Mouse (Mus musculus) heart, embryonic 10.5 days (tissue): ENCODE data around the gene Arhgap27. TPM values are rescaled to one million over a fixed set of nuclear protein-coding genes. Genes with fewer than 3 reads are reported as not detected.
"Not testable (repeated sequence)": the region's sequence is repeated elsewhere in the genome, so short reads cannot be mapped to it uniquely, and the experiment has no call there.

Experiments
- DNase-seq: peaks from one replicate; pipeline ENCODE4 v3.0.0-alpha.2; 2017; ENCODE audit warnings: low spot score
- H3K27ac ChIP-seq: fragments of 300-500 bp; sonication (generic); 2 replicates; pipeline ENCODE4 v1.5.1; 2016; ENCODE audit warnings: mild to moderate bottlenecking
- H3K27me3 ChIP-seq: fragments of 300-500 bp; sonication (generic); 2 replicates; pipeline ENCODE4 v1.6.1; 2016; ENCODE audit warnings: mild to moderate bottlenecking; ENCODE audit not compliant: poor library complexity, insufficient read depth, severe bottlenecking
- H3K36me3 ChIP-seq: fragments of 300-500 bp; sonication (generic); 2 replicates; pipeline ENCODE4 v1.6.1; 2016; ENCODE audit warnings: mild to moderate bottlenecking, moderate library complexity
- H3K4me1 ChIP-seq: fragments of 300-500 bp; sonication (generic); 2 replicates; pipeline ENCODE4 v1.6.1; 2016; ENCODE audit warnings: mild to moderate bottlenecking
- H3K4me3 ChIP-seq: fragments of 300-500 bp; sonication (generic); 2 replicates; pipeline ENCODE4 v1.5.1; 2016; ENCODE audit warnings: mild to moderate bottlenecking, moderate library complexity
- H3K9me3 ChIP-seq: fragments of 300-500 bp; sonication (generic); 2 replicates; pipeline ENCODE4 v1.6.1; 2016; ENCODE audit warnings: mild to moderate bottlenecking, moderate library complexity
- WGBS: fragments of 180-500 bp; shearing (Covaris S2); methylation state at CpG from one replicate; pipeline ENCODE4 v1.1.7; 2016; 5-methylcytosine and 5-hydroxymethylcytosine counted together
- polyA plus RNA-seq: library from polyadenylated mRNA; unstranded; fragments of >200 nt; fragmentation: Nextera tagmentation; extraction: Ambion mirVana; gene quantifications from 2 replicates; pipeline ENCODE4 v1.2.1, GENCODE M21; 2016

The Arhgap27 gene
- polyA plus RNA-seq, 1 experiment from 2014 or later: 6.0 TPM

- 0 out of 2 replicates have a peak, but pooled peaks cover 6% of the 10 kb centered on the region for H3K27me3 ChIP-seq
- H3K27ac ChIP-seq: peak overlapping the region; percentile 16; the same call in 1 of the 2 replicates
- DNase-seq: no peak
- WGBS: 17% methylated on average over 14 of the region's 14 CpGs
- peaks cover 13% of the 10 kb centered on the region for H3K4me1 ChIP-seq
- H3K9me3 ChIP-seq: no peaks in the 10 kb centered on the region
- no peaks in the 10 kb centered on the region for H3K36me3 ChIP-seq
- peak overlapping the region; percentile 22; the same call in 1 of the 2 replicates for H3K4me3 ChIP-seq
Observed at GRCm38 (mm10) chr11:103292152-103292889, 71.2 kb downstream of the Arhgap27 start.

DNA sequence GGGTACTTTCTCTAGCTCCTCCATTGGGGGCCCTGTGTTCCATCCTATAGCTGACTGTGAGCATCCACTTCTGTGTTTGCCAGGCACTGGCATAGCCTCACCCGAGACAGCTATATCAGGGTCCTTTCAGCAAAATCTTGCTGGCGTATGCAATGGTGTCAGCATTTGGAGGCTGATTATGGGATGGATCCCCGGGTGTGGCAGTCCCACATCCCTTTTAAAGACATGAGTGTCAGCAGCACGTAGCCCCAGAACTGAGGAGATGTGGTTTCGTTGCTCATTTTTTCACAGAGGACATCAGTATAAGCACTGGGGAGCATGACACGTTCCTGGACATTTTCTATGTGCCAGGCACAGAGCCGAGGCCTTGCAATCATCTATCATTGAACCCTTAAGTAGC, 72.7 kb downstream of the Arhgap27 start:
- not testable (repeated sequence) for H3K36me3 ChIP-seq, DNase-seq, H3K27ac ChIP-seq, H3K9me3 ChIP-seq, H3K27me3 ChIP-seq, H3K4me3 ChIP-seq
- peaks cover 19% of the 10 kb centered on the region for H3K4me1 ChIP-seq
- WGBS: 86% methylated on average over 7 of the region's 7 CpGs

GRCm38 (mm10) chr11:103288291-103288963, 75.1 kb downstream of the Arhgap27 start:
- Histone ChIP-seq H3K36me3 (no peaks in the 10 kb centered on the region), H3K4me1 (peaks cover 26% of the 10 kb centered on the region), H3K27me3 (0 out of 2 replicates have a peak, but pooled peaks cover 6% of the 10 kb centered on the region), H3K9me3 (no peaks in the 10 kb centered on the region), H3K27ac (no peak overlapping the region), H3K4me3 (no peak overlapping the region)
- WGBS: 66% methylated on average over 16 of the region's 16 CpGs
- DNase-seq: no peak

- WGBS: 95% methylated on average over 5 of the region's 5 CpGs
- Histone ChIP-seq H3K36me3 (no peaks in the 10 kb centered on the region), H3K27me3 (peaks cover 16% of the 10 kb centered on the region; the same call in 1 of the 2 replicates), H3K9me3 (no peaks in the 10 kb centered on the region), H3K4me1 (peaks cover 17% of the 10 kb centered on the region), H3K27ac (no peak overlapping the region), H3K4me3 (no peak overlapping the region)
- no peak for DNase-seq
Observed at GRCm38 (mm10) chr11:103286910-103287309, 76.6 kb downstream of the Arhgap27 start.

DNA sequence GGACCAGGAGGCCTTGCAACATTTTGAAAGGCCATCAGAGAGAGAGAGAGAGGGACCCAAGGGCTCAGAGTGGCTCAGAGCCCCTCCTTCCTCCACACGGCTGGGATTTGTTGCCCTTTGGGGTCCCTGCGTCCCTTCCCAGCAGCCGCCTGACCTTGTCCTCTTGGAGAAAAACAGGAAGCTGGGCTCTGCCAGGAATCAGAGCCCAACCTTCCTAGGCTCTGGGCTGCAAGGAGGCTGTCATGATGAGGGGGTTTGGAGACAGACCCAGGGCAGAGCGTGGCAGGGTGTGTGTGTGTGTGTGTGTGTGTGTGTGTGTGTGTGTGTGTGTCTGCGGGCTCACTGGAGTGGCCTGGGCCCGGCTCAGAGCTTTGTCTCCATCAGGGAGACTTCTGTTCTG, 77.5 kb downstream of the Arhgap27 start:
- H3K27me3 ChIP-seq: peaks cover 18% of the 10 kb centered on the region; the same call in 1 of the 2 replicates
- peak overlapping the region; percentile 64 for H3K27ac ChIP-seq
- no peak overlapping the region for H3K4me3 ChIP-seq
- H3K36me3 ChIP-seq: no peaks in the 10 kb centered on the region
- peaks cover 19% of the 10 kb centered on the region for H3K4me1 ChIP-seq
- no peak for DNase-seq
- 31% methylated on average over 5 of the region's 6 CpGs for WGBS
- no peaks in the 10 kb centered on the region for H3K9me3 ChIP-seq

GRCm38 (mm10) chr11:103285276-103285675, 78.2 kb downstream of the Arhgap27 start:
- Histone ChIP-seq H3K4me3 (no peak overlapping the region), H3K27me3 (peaks cover 18% of the 10 kb centered on the region; the same call in 1 of the 2 replicates), H3K36me3 (no peaks in the 10 kb centered on the region), H3K4me1 (peaks cover 19% of the 10 kb centered on the region), H3K27ac (peak overlapping the region; percentile 64), H3K9me3 (no peaks in the 10 kb centered on the region)
- DNase-seq: no peak
- WGBS: 88% methylated on average over 10 of the region's 10 CpGs

DNA sequence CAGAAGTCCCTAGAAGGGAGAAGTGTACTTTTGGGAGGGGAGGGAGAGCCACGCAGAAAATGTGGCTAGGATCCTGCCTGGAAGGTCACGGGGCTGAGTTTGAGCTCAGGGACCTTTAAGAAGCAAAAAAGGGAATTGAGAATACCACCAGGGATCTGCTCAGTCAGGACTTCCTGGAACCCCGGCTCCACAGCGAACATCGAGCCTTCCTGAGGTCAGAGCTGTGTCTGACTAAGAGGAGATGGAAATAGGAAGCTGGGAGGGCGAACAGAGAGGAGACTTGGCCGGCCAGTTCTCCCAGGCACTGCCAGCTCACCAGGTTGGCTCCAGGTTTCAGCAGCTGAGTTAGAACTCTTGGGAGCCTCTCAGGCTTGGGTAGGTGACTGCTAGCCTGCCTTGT, 81.7 kb downstream of the Arhgap27 start:
- 52% methylated on average over 7 of the region's 7 CpGs for WGBS

More for the DNA sequence above, 81.7 kb downstream of the Arhgap27 start:
- Histone ChIP-seq H3K4me3 (no peak overlapping the region), H3K27ac (0 out of 2 replicates have a peak overlapping the region, but pooled peaks have one; percentile 16), H3K9me3 (no peaks in the 10 kb centered on the region), H3K27me3 (peaks cover 18% of the 10 kb centered on the region; the same call in 1 of the 2 replicates), H3K4me1 (peaks cover 19% of the 10 kb centered on the region), H3K36me3 (no peaks in the 10 kb centered on the region)
- no peak for DNase-seq

Other genes with a start within 250 kb of the Arhgap27 start
- 1.8 and 2.8 TPM in 2 replicates for gene Hexim1, start 247.5 kb downstream of the Arhgap27 start, polyA plus RNA-seq
- 6.5 and 7.9 TPM in 2 replicates for gene Hexim2, start 231.3 kb downstream of the Arhgap27 start, polyA plus RNA-seq
- gene Fmnl1, start 192.6 kb downstream of the Arhgap27 start, polyA plus RNA-seq: 0.92 and 1.2 TPM in 2 replicates
- 0.35 TPM in 1 of 2 replicates, not detected in the other for gene 1700023F06Rik, start 155.1 kb downstream of the Arhgap27 start, polyA plus RNA-seq
- gene Spata32, start 145.3 kb downstream of the Arhgap27 start, polyA plus RNA-seq: not detected in 2 replicates
- gene Map3k14, start 96.2 kb downstream of the Arhgap27 start, polyA plus RNA-seq: 1.7 and 2.1 TPM in 2 replicates
- 6.7 and 6.9 TPM in 2 replicates for gene Plekhm1, start 49.0 kb upstream of the Arhgap27 start, polyA plus RNA-seq
- gene Lrrc37a, start 140.9 kb upstream of the Arhgap27 start, polyA plus RNA-seq: not detected in 2 replicates